ENCODE assay signal across 28 mouse cellular contexts in genomic region chr15:84398617-84399016, GRCm38 (mm10). TPM values are rescaled to one million over a fixed set of nuclear protein-coding genes. Genes with fewer than 3 reads are reported as not detected.
A peak's percentile ranks its signal among the peaks of the same experiment; 100 is the strongest.
DNase-seq lines count a peak whose midpoint lies in the region; ATAC-seq and TF ChIP-seq lines count a peak whose summit lies in the region.
"Had no signal": no experiment of that assay in that cellular context is flagged by ENCODE, and none has a peak within 500 bp of the region (broad histone marks: within the 10 kb centered on the region; RNA-seq: fewer than 3 reads in every experiment).

No protein-coding gene starts in this region.

- TF ChIP-seq CTCF in left cerebral cortex, adult 2 months (IDR thresholded peaks at IDR 0.05), result no peak

- H3K27ac ChIP-seq in heart, embryonic 10.5 days, result peak overlapping the region; percentile 6; the same call in 1 of the 2 replicates
- H3K27ac ChIP-seq in midbrain, embryonic 10.5 days (replicated peaks), result peak overlapping the region; percentile 43
- H3K27ac ChIP-seq in midbrain, embryonic 14.5 days (replicated peaks; ENCODE audit: low read depth, low read length), result no peak overlapping the region
- H3K27ac ChIP-seq in neural tube, embryonic 13.5 days (replicated peaks), result peak overlapping the region; percentile 76
- no peak overlapping the region for H3K27ac ChIP-seq in forebrain, embryonic 13.5 days
- H3K27ac ChIP-seq in left cerebral cortex, adult 2 months, result no peak overlapping the region
- H3K27ac ChIP-seq: embryonic facial prominence, embryonic 10.5 days; embryonic facial prominence, embryonic 15.5 days; kidney, postnatal 0 days; limb, embryonic 13.5 days had no signal

- intact Hi-C loops in heart, postnatal 36 days (cut with DNase I), result no loop called here
- intact Hi-C loops in left cerebral cortex, adult 2 months (cut with DNase I), result no loop called here

- H3K36me3 ChIP-seq in heart, embryonic 10.5 days, result no peaks in the 10 kb centered on the region
- H3K36me3 ChIP-seq in midbrain, embryonic 10.5 days, result 0 out of 2 replicates have a peak, but pooled peaks cover 6% of the 10 kb centered on the region
- H3K36me3 ChIP-seq in midbrain, embryonic 14.5 days (ENCODE audit: control insufficient read depth, insufficient read depth, low read length), result no peaks in the 10 kb centered on the region
- no peaks in the 10 kb centered on the region for H3K36me3 ChIP-seq in neural tube, embryonic 13.5 days
- H3K36me3 ChIP-seq in forebrain, embryonic 13.5 days (ENCODE audit: poor library complexity, severe bottlenecking), result no peaks in the 10 kb centered on the region; the same call in 1 of the 2 replicates
- H3K36me3 ChIP-seq: embryonic facial prominence, embryonic 10.5 days; embryonic facial prominence, embryonic 15.5 days; forebrain, embryonic 12.5 days; limb, embryonic 13.5 days had no signal

- WGBS in heart, embryonic 10.5 days, result 68% methylated on average over 4 of the region's 4 CpGs
- 88% methylated on average over 4 of the region's 4 CpGs for WGBS in midbrain, embryonic 10.5 days
- WGBS in midbrain, embryonic 14.5 days, result 95% methylated on average over 4 of the region's 4 CpGs
- 92% methylated on average over 4 of the region's 4 CpGs for WGBS in neural tube, embryonic 13.5 days
- WGBS in forebrain, embryonic 13.5 days, result 84% methylated on average over 4 of the region's 4 CpGs

- no peak for DNase-seq in heart, embryonic 10.5 days (ENCODE audit: low spot score)
- no peak for DNase-seq in heart, postnatal 36 days
- no peak for DNase-seq in midbrain, embryonic 10.5 days (ENCODE audit: low spot score)
- no peak for DNase-seq in midbrain, embryonic 14.5 days
- peak; percentile 29 for DNase-seq in NIH3T3 (ENCODE audit: low read depth)
- no peak for DNase-seq in left cerebral cortex, adult 2 months (ENCODE audit: extremely low spot score in 1 of 2, low spot score in 2 of 2)
- DNase-seq: adrenal gland, adult 8-10 months; cerebellum, adult 2 months; cerebellum, postnatal 14 days; gastrocnemius, postnatal 10 days; heart, postnatal 14 days; kidney, adult 8-10 months; liver, postnatal 0 days; lung, postnatal 10 days; thymus, adult 2 months; thymus, postnatal 36 days had no signal

- no peak overlapping the region for H3K9ac ChIP-seq in midbrain, embryonic 14.5 days (replicated peaks; ENCODE audit: low read length)
- no peak overlapping the region for H3K9ac ChIP-seq in neural tube, embryonic 13.5 days
- H3K9ac ChIP-seq in forebrain, embryonic 13.5 days, result no peak overlapping the region
- H3K9ac ChIP-seq: embryonic facial prominence, embryonic 15.5 days; forebrain, embryonic 12.5 days; limb, embryonic 13.5 days; liver, postnatal 0 days had no signal

- H3K4me2 ChIP-seq in midbrain, embryonic 14.5 days (ENCODE audit: low read length), result no peak overlapping the region
- H3K4me2 ChIP-seq in neural tube, embryonic 13.5 days, result no peak overlapping the region
- H3K4me2 ChIP-seq in forebrain, embryonic 13.5 days, result no peak overlapping the region
- H3K4me2 ChIP-seq: embryonic facial prominence, embryonic 15.5 days; forebrain, embryonic 12.5 days; limb, embryonic 13.5 days; liver, embryonic 11.5 days; midbrain, embryonic 11.5 days had no signal

- no peak for ATAC-seq in midbrain, embryonic 14.5 days (ENCODE audit: low FRiP score, low TSS enrichment)
- no peak for ATAC-seq in neural tube, embryonic 13.5 days (ENCODE audit: low read depth)
- no peak for ATAC-seq in forebrain, embryonic 13.5 days
- ATAC-seq: intestine, embryonic 16.5 days; liver, postnatal 0 days had no signal

- H3K9me3 ChIP-seq in heart, embryonic 10.5 days, result no peaks in the 10 kb centered on the region
- H3K9me3 ChIP-seq in midbrain, embryonic 10.5 days (replicated peaks), result no peaks in the 10 kb centered on the region
- no peaks in the 10 kb centered on the region for H3K9me3 ChIP-seq in midbrain, embryonic 14.5 days (ENCODE audit: control insufficient read depth, low read length)
- no peaks in the 10 kb centered on the region for H3K9me3 ChIP-seq in neural tube, embryonic 13.5 days
- no peaks in the 10 kb centered on the region for H3K9me3 ChIP-seq in forebrain, embryonic 13.5 days (replicated peaks)
- H3K9me3 ChIP-seq: embryonic facial prominence, embryonic 10.5 days; embryonic facial prominence, embryonic 15.5 days; forebrain, embryonic 12.5 days; limb, embryonic 13.5 days had no signal

- H3K4me3 ChIP-seq in heart, embryonic 10.5 days, result no peak overlapping the region
- no peak overlapping the region for H3K4me3 ChIP-seq in midbrain, embryonic 10.5 days
- H3K4me3 ChIP-seq in midbrain, embryonic 14.5 days (replicated peaks; ENCODE audit: low read depth, low read length), result no peak overlapping the region
- H3K4me3 ChIP-seq in neural tube, embryonic 13.5 days, result no peak overlapping the region
- no peak overlapping the region for H3K4me3 ChIP-seq in forebrain, embryonic 13.5 days
- no peak overlapping the region for H3K4me3 ChIP-seq in left cerebral cortex, adult 2 months
- H3K4me3 ChIP-seq: embryonic facial prominence, embryonic 10.5 days; embryonic facial prominence, embryonic 15.5 days; forebrain, embryonic 12.5 days; limb, embryonic 13.5 days had no signal

- peaks cover 42% of the 10 kb centered on the region for H3K27me3 ChIP-seq in heart, embryonic 10.5 days (ENCODE audit: insufficient read depth, poor library complexity, severe bottlenecking)
- no peaks in the 10 kb centered on the region; the same call in 1 of the 2 replicates for H3K27me3 ChIP-seq in midbrain, embryonic 10.5 days (ENCODE audit: low read depth, poor library complexity, severe bottlenecking)
- no peaks in the 10 kb centered on the region for H3K27me3 ChIP-seq in midbrain, embryonic 14.5 days (ENCODE audit: control insufficient read depth, insufficient read depth, low read length)
- H3K27me3 ChIP-seq in neural tube, embryonic 13.5 days, result no peaks in the 10 kb centered on the region
- H3K27me3 ChIP-seq in forebrain, embryonic 13.5 days, result peaks cover 5% of the 10 kb centered on the region; the same call in 1 of the 2 replicates
- H3K27me3 ChIP-seq: limb, embryonic 13.5 days had no signal

- H3K4me1 ChIP-seq in heart, embryonic 10.5 days, result peaks cover 21% of the 10 kb centered on the region
- peaks cover 78% of the 10 kb centered on the region for H3K4me1 ChIP-seq in midbrain, embryonic 10.5 days
- peaks cover 17% of the 10 kb centered on the region; the same call in 1 of the 2 replicates for H3K4me1 ChIP-seq in midbrain, embryonic 14.5 days (ENCODE audit: control insufficient read depth, insufficient read depth, low read length)
- peaks cover 68% of the 10 kb centered on the region for H3K4me1 ChIP-seq in neural tube, embryonic 13.5 days (replicated peaks)
- H3K4me1 ChIP-seq in forebrain, embryonic 13.5 days, result peaks cover 25% of the 10 kb centered on the region
- H3K4me1 ChIP-seq: limb, embryonic 13.5 days had no signal

RNA-seq across cellular contexts. Expression of gene Shisal1, which starts 48.3 kb away (rescaled TPM):
- polyA plus RNA-seq in heart, embryonic 10.5 days (2016; fragmentation: Nextera tagmentation; extraction: Ambion mirVana), result 0.30 and 0.40 TPM in 2 replicates
- total RNA-seq in heart, postnatal 36 days (2021), result 1 to 10 TPM; 1.0 to 1.1 TPM
- polyA plus RNA-seq in midbrain, embryonic 10.5 days (2016; fragmentation: Nextera tagmentation; extraction: Ambion mirVana), result 5.7 and 11.4 TPM in 2 replicates
- 16.4 and 18.0 TPM in 2 replicates for polyA plus RNA-seq in midbrain, embryonic 14.5 days (2014; fragmentation: Nextera tagmentation; extraction: Ambion mirVana)
- polyA plus RNA-seq in neural tube, embryonic 13.5 days (2015; fragmentation: Nextera tagmentation; extraction: Ambion mirVana), result 10.1 and 13.4 TPM in 2 replicates
- 6.1 TPM in 2 replicates for polyA plus RNA-seq in forebrain, embryonic 13.5 days (2015; fragmentation: Nextera tagmentation; extraction: Ambion mirVana)
- total RNA-seq in left cerebral cortex, adult 2 months (2021), result 10 to 100 TPM; 40.5 to 48.2 TPM
- total RNA-seq: megakaryocyte progenitor cell, adult 5-6 weeks; MEL had no signal

Comparison
In these comparisons a context has a peak if more than half of its experiments do, and no peak if none do; other contexts are left out.
1. H3K27ac ChIP-seq: peak in heart, embryonic 10.5 days (single experiment), midbrain, embryonic 10.5 days (single experiment) and neural tube, embryonic 13.5 days (single experiment); none in midbrain, embryonic 14.5 days (single experiment), forebrain, embryonic 13.5 days (single experiment) and left cerebral cortex, adult 2 months (single experiment).